8 mouse cellular contexts compared by ENCODE assay signal in the genomic region with DNA sequence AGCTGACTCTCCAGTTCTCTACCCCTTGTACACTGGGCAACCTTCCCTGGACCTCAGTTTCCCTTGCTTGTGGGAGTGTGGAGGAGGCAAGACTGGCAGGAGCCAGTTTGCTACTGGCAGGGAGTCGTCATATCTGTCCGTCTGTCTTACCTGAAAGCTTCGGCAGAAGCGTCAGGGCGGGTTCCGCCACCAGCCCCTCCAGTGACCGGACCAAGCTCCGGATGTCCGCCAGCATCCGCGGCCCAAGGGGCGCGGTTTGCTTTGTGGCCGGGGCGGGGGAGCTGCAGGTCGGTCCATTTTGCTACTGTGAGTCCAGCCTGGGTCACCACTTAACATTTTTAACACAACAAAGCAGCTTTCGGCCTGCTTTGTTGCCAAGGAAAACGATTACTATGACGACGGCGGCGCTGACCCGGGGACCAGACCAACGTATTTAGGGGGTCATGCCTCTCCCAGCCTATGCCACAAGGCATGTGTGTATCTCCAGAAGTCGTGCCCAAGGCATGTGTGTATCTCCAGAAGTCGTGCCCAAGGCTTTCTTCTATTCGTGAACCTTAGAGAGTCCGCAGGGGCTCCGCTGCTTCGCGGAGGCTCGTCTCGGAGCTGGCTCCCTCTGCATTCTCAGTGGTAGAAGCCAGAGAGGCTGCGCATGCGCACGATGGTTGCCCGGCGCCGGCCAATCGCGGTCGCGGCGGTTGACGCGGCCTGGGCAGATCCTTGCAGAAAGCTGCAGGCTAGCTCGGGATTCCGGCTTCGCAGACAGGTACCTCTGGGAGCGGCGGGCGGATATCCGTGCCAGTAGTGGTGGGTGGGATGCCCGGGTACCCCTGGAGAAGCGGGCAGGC. TPM values are rescaled to one million over a fixed set of nuclear protein-coding genes. Genes with fewer than 3 reads are reported as not detected.
DNase-seq lines count a peak whose midpoint lies in the region; ATAC-seq and TF ChIP-seq lines count a peak whose summit lies in the region.

Gene Fam227a, minus strand, starts transcription at position 426 of the 845 bp plus-strand sequence.
Gene Cby1, plus strand, starts transcription at position 669 of the 845 bp plus-strand sequence.

- peaks cover 4% of the 10 kb centered on the region for H3K4me1 ChIP-seq in cortical plate, adult 2 months (ENCODE audit: control insufficient read depth, insufficient read depth, low read length)

- peak within 1 kb of the TSS; percentile 84 for H3K4me3 ChIP-seq in cortical plate, adult 2 months (ENCODE audit: insufficient read depth, low read length)

- no peak for TF ChIP-seq CTCF in cortical plate, adult 2 months (IDR thresholded peaks at IDR 0.05; ENCODE audit: extremely low read depth, insufficient read depth, low read length)

- TF ChIP-seq POLR2A in cortical plate, adult 2 months (IDR thresholded peaks at IDR 0.05; ENCODE audit: extremely low read depth, insufficient read depth, low read length): peak; percentile 82

- peak; percentile 98 for DNase-seq in gastrocnemius, postnatal 10 days
- peak; percentile 94 to 96 for DNase-seq in left cerebral cortex, postnatal 10 days (ENCODE audit: extremely low spot score in 1 of 2, low spot score in 2 of 2)
- DNase-seq in right cerebral cortex, postnatal 25 days: peak; percentile 97
- peak; percentile 94 to 96 for DNase-seq in urinary bladder, postnatal 4 days (ENCODE audit: low spot score in 2 of 2)

- peak within 1 kb of the TSS; percentile 97 for H3K27ac ChIP-seq in cortical plate, adult 2 months (ENCODE audit: insufficient read depth, low read length)

- ATAC-seq in activated CD4-positive, CD25-positive, alpha-beta regulatory T cell, adult 4 months: peak; percentile 72
- peak; percentile 72 for ATAC-seq in inflammation-experienced regulatory T-cells, adult 6 months
- peak; percentile 89 for ATAC-seq in megakaryocyte-erythroid progenitor cell, adult 5-6 weeks (replicated peaks; ENCODE audit: low FRiP score, low TSS enrichment, poor library complexity, severe bottlenecking)

- intact Hi-C loops in left cerebral cortex, postnatal 10 days (cut with DNase I): loop anchor here (10.0 kb wide), 1 partner anchor 114 kb away; the partner anchor contains the start of gene Ddx17

RNA-seq across cellular contexts. Expression of gene Fam227a, which starts in this region (rescaled TPM):
- under 1 TPM in 1 of 2 experiments, not detected in 1; 0.26 TPM for polyA plus RNA-seq in activated CD4-positive, CD25-positive, alpha-beta regulatory T cell, adult 4 months (2017; shearing (Covaris generic))
- 12.6 and 14.5 TPM in 2 replicates for polyA plus RNA-seq in cortical plate, adult 2 months (2012; rRNA removed)
- total RNA-seq in gastrocnemius, postnatal 10 days (2021): 1 to 10 TPM; 1.2 to 1.8 TPM
- polyA plus RNA-seq in inflammation-experienced regulatory T-cells, adult 6 months (2017; shearing (Covaris generic)): under 1 TPM in 2 of 3 experiments, not detected in 1; 0.26 to 0.75 TPM
- 10 to 100 TPM; 10.4 to 10.6 TPM for total RNA-seq in left cerebral cortex, postnatal 10 days (2021)
- total RNA-seq in megakaryocyte-erythroid progenitor cell, adult 5-6 weeks (2014; fragmentation: Nextera tagmentation): 1.1 and 11.4 TPM in 2 replicates
- total RNA-seq in megakaryocyte-erythroid progenitor cell, adult 5-6 weeks (2017): 2.2 TPM in 1 of 2 replicates, not detected in the other

RNA-seq across cellular contexts. Expression of gene Cby1, which starts in this region (rescaled TPM):
- polyA plus RNA-seq in activated CD4-positive, CD25-positive, alpha-beta regulatory T cell, adult 4 months (2017; shearing (Covaris generic)): 10 to 100 TPM; 16.2 to 17.6 TPM
- polyA plus RNA-seq in cortical plate, adult 2 months (2012; rRNA removed): 35.6 and 37.0 TPM in 2 replicates
- 10 to 100 TPM; 22.6 to 24.9 TPM for total RNA-seq in gastrocnemius, postnatal 10 days (2021)
- polyA plus RNA-seq in inflammation-experienced regulatory T-cells, adult 6 months (2017; shearing (Covaris generic)): 10 to 100 TPM; 15.7 to 18.3 (median 16.8) TPM
- total RNA-seq in left cerebral cortex, postnatal 10 days (2021): 10 to 100 TPM; 54.5 to 61.0 TPM
- total RNA-seq in megakaryocyte-erythroid progenitor cell, adult 5-6 weeks (2014; fragmentation: Nextera tagmentation): 18.3 and 32.9 TPM in 2 replicates
- 57.0 and 65.7 TPM in 2 replicates for total RNA-seq in megakaryocyte-erythroid progenitor cell, adult 5-6 weeks (2017)

Comparison
In these comparisons a context has a peak if more than half of its experiments do, and no peak if none do; other contexts are left out.
1. Peak in every context shown above with its lines: DNase-seq, ATAC-seq, H3K4me3 ChIP-seq and H3K27ac ChIP-seq.